Mouse (Mus musculus): ENCODE data around the gene Vwc2l.

Gene Vwc2l

GRCm38 (mm10) chr1:70725655-70726066, at the start of gene Vwc2l:
Gene Vwc2l, plus strand, starts transcription at chr1:70725715.
- DNase-seq (ENCODE audit: low read depth, low spot score): no peak

GRCm38 (mm10) chr1:70692529-70692928, 33.0 kb upstream of the Vwc2l start:
- no peak for DNase-seq (ENCODE audit: low read depth, low spot score)

- no peak for DNase-seq (ENCODE audit: low read depth, low spot score)
These were observed 25.2 kb upstream of the Vwc2l start for GRCm38 (mm10) chr1:70700270-70700669.

GRCm38 (mm10) chr1:70703934-70704333, 21.6 kb upstream of the Vwc2l start:
- no peak for DNase-seq (ENCODE audit: low read depth, low spot score)

GRCm38 (mm10) chr1:70705821-70706220, 19.7 kb upstream of the Vwc2l start:
- no peak for DNase-seq (ENCODE audit: low read depth, low spot score)

- no peak for DNase-seq (ENCODE audit: low read depth, low spot score)
These were observed 470 bp upstream of the Vwc2l start for GRCm38 (mm10) chr1:70725045-70725444.

GRCm38 (mm10) chr1:70787146-70787545, 61.6 kb downstream of the Vwc2l start:
- no peak for DNase-seq (ENCODE audit: low read depth, low spot score)

- DNase-seq (ENCODE audit: low read depth, low spot score): no peak
These were observed 66.1 kb downstream of the Vwc2l start for GRCm38 (mm10) chr1:70791636-70792035.

- DNase-seq (ENCODE audit: low read depth, low spot score): no peak
These were observed 69.6 kb downstream of the Vwc2l start for GRCm38 (mm10) chr1:70795094-70795493.

GRCm38 (mm10) chr1:70803401-70803800, 77.9 kb downstream of the Vwc2l start:
- no peak for DNase-seq (ENCODE audit: low read depth, low spot score)

GRCm38 (mm10) chr1:70823111-70823510, 97.6 kb downstream of the Vwc2l start:
- DNase-seq (ENCODE audit: low read depth, low spot score): no peak

- DNase-seq (ENCODE audit: low read depth, low spot score): no peak
These were observed 107.7 kb downstream of the Vwc2l start for GRCm38 (mm10) chr1:70833262-70833661.

- no peak for DNase-seq (ENCODE audit: low read depth, low spot score)
These were observed 116.7 kb downstream of the Vwc2l start for GRCm38 (mm10) chr1:70842222-70842621.

- no peak for DNase-seq (ENCODE audit: low read depth, low spot score)
These were observed 119.8 kb downstream of the Vwc2l start for GRCm38 (mm10) chr1:70845276-70845675.

- DNase-seq (ENCODE audit: low read depth, low spot score): no peak
These were observed 126.3 kb downstream of the Vwc2l start for GRCm38 (mm10) chr1:70851633-70852390.

- no peak for DNase-seq (ENCODE audit: low read depth, low spot score)
These were observed 127.9 kb downstream of the Vwc2l start for GRCm38 (mm10) chr1:70853446-70853845.

- DNase-seq (ENCODE audit: low read depth, low spot score): no peak
These were observed 130.4 kb downstream of the Vwc2l start for GRCm38 (mm10) chr1:70855912-70856311.

- no peak for DNase-seq (ENCODE audit: low read depth, low spot score)
These were observed 136.2 kb downstream of the Vwc2l start for GRCm38 (mm10) chr1:70861672-70862071.

- no peak for DNase-seq (ENCODE audit: low read depth, low spot score)
These were observed 140.6 kb downstream of the Vwc2l start for GRCm38 (mm10) chr1:70866137-70866536.

GRCm38 (mm10) chr1:70880496-70880895, 155.0 kb downstream of the Vwc2l start:
- no peak for DNase-seq (ENCODE audit: low read depth, low spot score)

- no peak for DNase-seq (ENCODE audit: low read depth, low spot score)
These were observed 155.8 kb downstream of the Vwc2l start for GRCm38 (mm10) chr1:70881269-70881668.

GRCm38 (mm10) chr1:70884156-70884555, 158.6 kb downstream of the Vwc2l start:
- no peak for DNase-seq (ENCODE audit: low read depth, low spot score)

- peak; percentile 65 for DNase-seq (ENCODE audit: low read depth, low spot score)
These were observed 176.8 kb downstream of the Vwc2l start for GRCm38 (mm10) chr1:70902311-70902710.

- DNase-seq (ENCODE audit: low read depth, low spot score): no peak
These were observed 181.9 kb downstream of the Vwc2l start for GRCm38 (mm10) chr1:70907366-70907765.

Measured in c-Kit-negative CD71-positive TER-119-positive erythroid progenitor cells, embryonic 14.5 days (primary cell).